Mouse (Mus musculus): ENCODE results near the gene Fgfr2.

GRCm38 (mm10) chr7:130307036-130307435 is 2816.1 kb downstream of the Fgfr2 start:
- no peak for TF ChIP-seq POLR2A (IDR thresholded peaks at IDR 0.05; ENCODE audit: insufficient read length, low read depth)
- TF ChIP-seq TCF3 (IDR thresholded peaks at IDR 0.05; ENCODE audit: insufficient read length, low read depth) = no peak
- no peak for TF ChIP-seq TCF12 (IDR thresholded peaks at IDR 0.05; ENCODE audit: insufficient read depth, poor library complexity, severe bottlenecking)
- no peak for TF ChIP-seq E2F4 (IDR thresholded peaks at IDR 0.05; ENCODE audit: insufficient read depth)
